Mouse (Mus musculus): ENCODE measurements at regions not wholly inside any gene's neighbourhood (a gene's known extent, or its start where the extent isn't known, plus 50 kb on each side); places are given as distances from the start of the nearest gene placed in this dataset.

- no peak for DNase-seq (ENCODE audit: low spot score in 2 of 2)
Observed at GRCm38 (mm10) chr12:16139152-16139551, 322.4 kb upstream of the Trib2 start.

- DNase-seq (ENCODE audit: low spot score in 2 of 2): no peak
Observed at GRCm38 (mm10) chr12:16137801-16138200, 321.1 kb upstream of the Trib2 start.

DNA sequence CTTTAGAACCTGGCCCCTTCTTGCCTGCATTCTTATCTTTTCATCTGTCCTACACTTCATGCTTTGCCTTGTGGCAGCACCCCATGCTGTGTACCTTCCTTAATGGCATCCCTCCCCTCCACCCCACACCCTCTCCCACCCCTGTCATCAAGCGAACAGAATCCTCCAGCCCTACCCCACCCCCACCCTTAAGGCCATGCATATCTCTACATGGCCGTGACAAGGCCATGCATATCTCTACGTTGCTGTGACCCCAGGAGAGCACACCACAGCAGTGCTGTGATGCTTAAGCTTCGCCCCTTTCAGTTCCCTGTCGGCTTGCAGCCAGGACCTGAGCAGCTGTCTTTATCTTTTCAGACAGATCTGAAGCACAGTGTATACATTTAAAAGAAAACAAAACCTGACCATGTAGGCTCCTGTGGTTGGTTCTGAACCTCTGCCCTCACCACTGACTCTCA, 319.5 kb upstream of the Trib2 start:
- DNase-seq (ENCODE audit: low spot score in 2 of 2): no peak

GRCm38 (mm10) chr12:16135602-16136213, 319.0 kb upstream of the Trib2 start:
- peak; percentile 11 to 41 for DNase-seq (ENCODE audit: low spot score in 2 of 2)

DNA sequence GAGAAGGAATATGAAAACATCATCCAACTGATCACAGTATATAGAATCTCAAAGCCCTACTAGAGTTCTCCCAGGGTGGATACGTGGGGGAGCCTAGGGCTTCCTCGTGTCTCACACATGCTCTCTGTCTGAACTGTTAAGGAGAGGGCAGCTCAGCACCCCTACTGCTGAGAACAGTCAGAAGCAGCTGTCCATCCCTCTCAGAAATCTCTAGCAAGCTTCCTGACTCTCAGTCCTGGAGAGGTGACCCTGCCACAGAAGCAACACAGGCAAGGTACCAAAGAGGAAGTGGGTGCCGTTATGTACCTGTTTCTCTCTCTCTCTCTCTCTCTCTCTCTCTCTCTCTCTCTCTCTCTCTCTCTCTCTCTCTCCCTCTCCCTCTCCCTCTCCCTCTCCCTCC, 317.7 kb upstream of the Trib2 start:
- no peak for DNase-seq (ENCODE audit: low spot score in 2 of 2)

- no peak for DNase-seq (ENCODE audit: low spot score in 2 of 2)
Observed at GRCm38 (mm10) chr12:16133253-16133652, 316.5 kb upstream of the Trib2 start.

GRCm38 (mm10) chr12:16131740-16132077, 315.0 kb upstream of the Trib2 start:
- no peak for DNase-seq (ENCODE audit: low spot score in 2 of 2)

GRCm38 (mm10) chr12:16131028-16131739, 314.5 kb upstream of the Trib2 start:
- DNase-seq (ENCODE audit: low spot score in 2 of 2): no peak

- no peak for DNase-seq (ENCODE audit: low spot score in 2 of 2)
Observed at GRCm38 (mm10) chr12:16130605-16131004, 313.9 kb upstream of the Trib2 start.

DNA sequence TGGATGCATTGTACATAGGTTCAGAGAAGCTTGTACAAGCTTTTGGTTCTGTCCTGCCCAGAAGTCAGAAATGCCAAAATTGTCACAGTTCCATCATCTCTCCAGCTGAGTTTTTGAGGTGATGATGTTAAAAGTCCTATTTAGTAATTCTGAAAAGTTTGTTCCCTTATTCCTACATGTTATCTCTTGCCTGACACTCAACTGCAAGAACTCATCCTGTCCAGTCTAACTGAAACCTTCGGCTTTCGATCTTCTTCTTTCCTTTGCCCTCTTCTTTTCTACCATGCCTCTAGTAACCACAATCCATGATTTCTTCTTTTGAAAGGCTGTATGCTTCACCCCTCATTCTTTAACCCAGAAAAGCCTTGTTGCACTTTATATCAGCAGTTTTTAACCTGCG, 313.2 kb upstream of the Trib2 start:
- DNase-seq (ENCODE audit: low spot score in 2 of 2): no peak

- DNase-seq (ENCODE audit: low spot score in 2 of 2): no peak
Observed at GRCm38 (mm10) chr12:16129243-16129642, 312.5 kb upstream of the Trib2 start.

DNA sequence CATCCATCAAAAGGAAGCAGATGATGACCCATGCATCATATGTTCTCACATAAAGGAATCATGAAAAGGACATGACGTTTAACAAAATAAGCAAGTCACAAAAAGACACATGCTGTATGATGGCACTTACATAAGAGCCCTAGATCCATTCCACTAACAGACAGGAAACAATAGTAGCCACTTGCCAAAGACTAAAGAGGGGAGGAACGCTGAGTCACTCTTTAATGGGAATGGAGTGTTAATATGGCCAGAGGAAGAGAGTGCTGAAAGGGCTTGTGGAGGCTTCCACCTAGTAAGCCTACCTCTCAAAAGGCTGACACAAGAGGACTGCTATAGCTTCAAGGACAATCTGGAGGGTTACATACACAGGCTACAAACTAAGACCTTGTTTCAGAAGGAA, 308.2 kb upstream of the Trib2 start:
- no peak for DNase-seq (ENCODE audit: low spot score in 2 of 2)

- no peak for DNase-seq (ENCODE audit: low spot score in 2 of 2)
Observed at GRCm38 (mm10) chr12:16122353-16123127, 305.8 kb upstream of the Trib2 start.

DNA sequence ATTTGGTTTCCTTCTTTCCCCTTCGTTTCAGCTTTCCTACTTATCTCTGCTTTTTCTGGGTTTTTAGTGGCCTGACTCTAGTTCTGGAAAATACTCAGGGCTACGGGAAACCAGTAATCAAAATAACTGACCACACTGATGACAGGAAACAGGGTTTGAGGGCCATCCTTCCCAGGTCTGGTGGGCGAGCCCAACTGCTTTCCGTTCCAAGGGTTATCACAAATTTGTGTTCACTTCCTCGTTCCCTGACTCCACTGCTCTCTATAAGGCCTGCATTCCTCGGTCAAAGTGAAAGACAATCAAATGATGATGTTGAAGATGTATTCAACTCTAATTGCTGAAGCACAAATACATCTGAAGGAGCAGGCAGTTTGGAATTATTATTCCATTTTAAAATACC, 305.1 kb upstream of the Trib2 start:
- no peak for DNase-seq (ENCODE audit: low spot score in 2 of 2)

- DNase-seq (ENCODE audit: low spot score in 2 of 2): no peak
Observed at GRCm38 (mm10) chr12:16118710-16119109, 302.0 kb upstream of the Trib2 start.

- DNase-seq (ENCODE audit: low spot score in 2 of 2): no peak
Observed at GRCm38 (mm10) chr12:16106946-16107345, 290.2 kb upstream of the Trib2 start.

- DNase-seq (ENCODE audit: low spot score in 2 of 2): no peak
Observed at GRCm38 (mm10) chr12:16098840-16099239, 282.1 kb upstream of the Trib2 start.

GRCm38 (mm10) chr12:16092643-16093042, 275.9 kb upstream of the Trib2 start:
- DNase-seq (ENCODE audit: low spot score in 2 of 2): no peak

- DNase-seq (ENCODE audit: low spot score in 2 of 2): no peak
Observed at GRCm38 (mm10) chr12:16091336-16091735, 274.6 kb upstream of the Trib2 start.

DNA sequence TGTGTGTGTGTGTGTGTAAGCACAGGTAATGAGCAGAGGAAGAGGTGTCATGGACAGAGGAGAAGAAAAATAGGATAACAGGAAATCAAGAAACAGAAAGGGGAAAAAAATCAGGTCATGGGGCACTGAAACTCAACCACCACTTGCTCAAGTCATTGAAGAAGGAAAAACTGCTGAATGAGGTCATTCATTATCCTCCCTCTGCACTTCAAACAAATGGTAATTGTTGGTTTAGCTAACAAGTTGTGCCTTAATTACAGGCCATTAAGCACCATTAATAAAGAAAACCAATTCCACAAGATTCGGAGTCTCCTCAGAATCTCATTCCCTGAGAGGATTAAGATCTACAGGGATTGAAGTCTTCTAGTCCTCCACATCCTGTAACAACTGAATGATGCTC, 266.5 kb upstream of the Trib2 start:
- no peak for DNase-seq (ENCODE audit: low spot score in 2 of 2)

- DNase-seq (ENCODE audit: low spot score in 2 of 2): no peak
Observed at GRCm38 (mm10) chr12:16077215-16077614, 260.5 kb upstream of the Trib2 start.

GRCm38 (mm10) chr12:16075962-16076361, 259.2 kb upstream of the Trib2 start:
- DNase-seq (ENCODE audit: low spot score in 2 of 2): no peak

GRCm38 (mm10) chr12:16068940-16069339, 252.2 kb upstream of the Trib2 start:
- DNase-seq (ENCODE audit: low spot score in 2 of 2): peak; percentile 4 to 35

All from frontal cortex, postnatal 10 days (tissue).